Mouse (Mus musculus) thymus, adult 2 months (tissue): ENCODE measurements around the gene Esp8.
"Not testable (repeated sequence)": the region's sequence is repeated elsewhere in the genome, so short reads cannot be mapped to it uniquely, and the experiment has no call there.

ENCODE experiments used
- CTCF ChIP-seq: fragments of 200-500 bp; IDR thresholded peaks from 2 replicates; pipeline ENCODE4 v1.5.1; 2012; ENCODE audit warnings: mild to moderate bottlenecking, control low read depth, low read length, moderate library complexity, borderline replicate concordance; ENCODE audit not compliant: control insufficient read depth, poor library complexity, insufficient read depth; ENCODE audit errors: extremely low read depth
- POLR2A ChIP-seq: fragments of 200-500 bp; IDR thresholded peaks from 2 replicates; pipeline ENCODE4 v1.6.1; 2012; ENCODE audit warnings: mild to moderate bottlenecking, low read length, control low read depth, moderate library complexity; ENCODE audit not compliant: control insufficient read depth, poor library complexity, insufficient read depth; ENCODE audit errors: extremely low read depth

- not testable (repeated sequence) for TF ChIP-seq POLR2A, CTCF
Measured at GRCm38 (mm10) chr17:40547005-40547404, 27.2 kb downstream of the Esp8 start.
